9 mouse cellular contexts compared by ENCODE assay signal in the genomic region with DNA sequence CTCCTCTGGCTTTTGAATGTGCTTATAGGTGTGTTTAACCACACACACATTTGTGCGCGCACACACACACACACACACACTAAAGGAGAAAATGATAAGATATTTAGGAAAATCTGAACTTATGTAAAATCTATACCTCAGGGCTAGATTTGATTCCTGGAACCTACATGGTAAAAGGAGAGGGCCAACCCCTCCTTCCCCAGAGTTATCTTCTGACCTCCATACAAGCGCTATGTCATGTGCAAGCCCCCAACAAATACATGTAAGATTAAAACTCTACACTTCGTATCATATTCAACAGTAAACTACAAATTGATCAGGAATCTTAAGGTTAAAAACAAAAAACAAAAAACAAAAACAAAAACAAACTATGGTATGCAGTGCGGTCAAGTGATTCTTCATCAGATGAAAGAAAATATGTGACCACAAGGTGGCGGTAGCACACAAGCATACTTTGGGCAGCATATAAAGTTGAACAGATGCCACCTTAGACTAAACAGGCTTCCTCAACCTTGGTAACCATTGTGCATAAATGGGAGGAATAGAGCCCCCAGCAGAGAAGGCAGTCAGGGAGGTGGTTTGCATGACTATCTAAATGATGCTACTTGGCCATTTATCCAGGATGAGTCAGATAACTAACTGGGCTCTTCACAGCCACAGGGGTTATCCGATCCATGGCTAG. TPM values are rescaled to one million over a fixed set of nuclear protein-coding genes. Genes with fewer than 3 reads are reported as not detected.
DNase-seq lines count a peak whose midpoint lies in the region; ATAC-seq lines count a peak whose summit lies in the region.
"Had no signal": no experiment of that assay in that cellular context is flagged by ENCODE, and none has a peak within 500 bp of the region (broad histone marks: within the 10 kb centered on the region; RNA-seq: fewer than 3 reads in every experiment).

No protein-coding gene starts in this region.

- no peak overlapping the region for H3K4me3 ChIP-seq in lung, embryonic 15.5 days
- H3K4me3 ChIP-seq: heart, embryonic 15.5 days had no signal

- H3K27me3 ChIP-seq in lung, embryonic 15.5 days: no peaks in the 10 kb centered on the region

- DNase-seq in CD8-positive naive resting alpha-beta T cell, adult 2 months (ENCODE audit: low read depth in 2 of 2, low spot score in 2 of 2): peak; percentile 58 to 69
- peak; percentile 80 for DNase-seq in adipocyte (ENCODE audit: low spot score)
- peak; percentile 64 for DNase-seq in embryo, embryonic 9.5 days (ENCODE audit: extremely low spot score)
- peak; percentile 67 for DNase-seq in heart, postnatal 4 days
- DNase-seq in layer of hippocampus, adult 18-20 months (ENCODE audit: low spot score in 2 of 2): peak; percentile 17 to 83
- peak; percentile 84 for DNase-seq in retina, postnatal 1 day
- DNase-seq in ovary, postnatal 10 days (ENCODE audit: low spot score): no peak

- no peak overlapping the region for H3K4me2 ChIP-seq in lung, embryonic 15.5 days
- H3K4me2 ChIP-seq: heart, embryonic 15.5 days had no signal

- WGBS in lung, embryonic 15.5 days: 52% methylated on average over 7 of the region's 7 CpGs

- no peaks in the 10 kb centered on the region for H3K4me1 ChIP-seq in lung, embryonic 15.5 days
- H3K4me1 ChIP-seq: heart, embryonic 15.5 days had no signal

- H3K9ac ChIP-seq in lung, embryonic 15.5 days: no peak overlapping the region
- H3K9ac ChIP-seq: heart, embryonic 15.5 days had no signal

- no peaks in the 10 kb centered on the region for H3K9me3 ChIP-seq in lung, embryonic 15.5 days

- H3K36me3 ChIP-seq in lung, embryonic 15.5 days: peaks cover 34% of the 10 kb centered on the region

- no peak overlapping the region for H3K27ac ChIP-seq in lung, embryonic 15.5 days
- H3K27ac ChIP-seq: heart, embryonic 15.5 days had no signal

- peak; percentile 39; the same call in 1 of the 2 replicates for ATAC-seq in lung, embryonic 15.5 days (ENCODE audit: borderline replicate concordance, extremely low read depth, low FRiP score, low TSS enrichment)

RNA-seq across cellular contexts. Expression of gene Zfp26, which starts 6.9 kb away (rescaled TPM):
- total RNA-seq in heart, postnatal 4 days (2021): 10 to 100 TPM; 21.7 to 23.8 TPM
- total RNA-seq in layer of hippocampus, adult 18-20 months (2021): 10 to 100 TPM; 21.2 to 26.0 TPM
- polyA plus RNA-seq in lung, embryonic 15.5 days (2015; fragmentation: Nextera tagmentation; extraction: Ambion mirVana): 19.7 and 21.6 TPM in 2 replicates

RNA-seq across cellular contexts. Expression of gene Zfp426, which starts 25.6 kb away (rescaled TPM):
- total RNA-seq in heart, postnatal 4 days (2021): 10 to 100 TPM in 1 of 2 experiments, 1 to 10 TPM in 1; 9.5 to 10.6 TPM
- total RNA-seq in layer of hippocampus, adult 18-20 months (2021): 10 to 100 TPM; 24.6 to 27.5 TPM
- polyA plus RNA-seq in lung, embryonic 15.5 days (2015; fragmentation: Nextera tagmentation; extraction: Ambion mirVana): 19.2 and 22.8 TPM in 2 replicates

RNA-seq across cellular contexts. Expression of gene Zfp266, which starts 54.3 kb away (rescaled TPM):
- 10 to 100 TPM; 42.3 to 45.1 TPM for total RNA-seq in heart, postnatal 4 days (2021)
- 10 to 100 TPM; 41.6 to 45.7 TPM for total RNA-seq in layer of hippocampus, adult 18-20 months (2021)
- 103 and 107 TPM in 2 replicates for polyA plus RNA-seq in lung, embryonic 15.5 days (2015; fragmentation: Nextera tagmentation; extraction: Ambion mirVana)
